Mouse (Mus musculus) intestine, embryonic 15.5 days (tissue): ENCODE measurements around the gene Gzf1. TPM values are rescaled to one million over a fixed set of nuclear protein-coding genes. Genes with fewer than 3 reads are reported as not detected.

Source experiments
- ATAC-seq: fragments of 200-750 bp; cut with Nextera tagmentation; 2 replicates; pipeline ENCODE4 v1.8.0; 2017; ENCODE audit warnings: moderate TSS enrichment, moderate library complexity
- H3K27ac ChIP-seq: fragments of 300-500 bp; sonication (generic); 2 replicates; pipeline ENCODE4 v1.5.1; 2015; ENCODE audit warnings: mild to moderate bottlenecking, inconsistent platforms
- H3K27me3 ChIP-seq: fragments of 300-500 bp; sonication (generic); replicated peaks from 2 replicates; pipeline ENCODE4 v1.6.1; 2015; ENCODE audit warnings: inconsistent platforms
- H3K36me3 ChIP-seq: fragments of 300-500 bp; sonication (generic); 2 replicates; pipeline ENCODE4 v1.6.1; 2015; ENCODE audit warnings: inconsistent platforms
- H3K4me1 ChIP-seq: fragments of 300-500 bp; sonication (generic); replicated peaks from 2 replicates; pipeline ENCODE4 v1.6.1; 2015; ENCODE audit warnings: inconsistent platforms
- H3K4me2 ChIP-seq: fragments of 300-500 bp; sonication (generic); replicated peaks from 2 replicates; pipeline ENCODE4 v1.6.1; 2015; ENCODE audit warnings: mild to moderate bottlenecking, inconsistent platforms
- H3K4me3 ChIP-seq: fragments of 300-500 bp; sonication (generic); replicated peaks from 2 replicates; pipeline ENCODE4 v1.5.1; 2015; ENCODE audit warnings: inconsistent platforms
- H3K9ac ChIP-seq: fragments of 300-500 bp; sonication (generic); 2 replicates; pipeline ENCODE4 v1.6.1; 2015; ENCODE audit warnings: inconsistent platforms
- H3K9me3 ChIP-seq: fragments of 300-500 bp; sonication (generic); 2 replicates; pipeline ENCODE4 v1.6.1; 2016; ENCODE audit warnings: inconsistent platforms
- WGBS: fragments of 180-500 bp; shearing (Covaris S2); methylation state at CpG from one replicate; pipeline ENCODE4 v1.1.7; 2015; 5-methylcytosine and 5-hydroxymethylcytosine counted together
- polyA plus RNA-seq: library from polyadenylated mRNA; unstranded; fragments of >200 nt; fragmentation: Nextera tagmentation; extraction: Ambion mirVana; gene quantifications from 2 replicates; pipeline ENCODE4 v1.2.1, GENCODE M21; 2015

The Gzf1 gene
- polyA plus RNA-seq, 1 experiment from 2014 or later = 16.1 TPM

DNA sequence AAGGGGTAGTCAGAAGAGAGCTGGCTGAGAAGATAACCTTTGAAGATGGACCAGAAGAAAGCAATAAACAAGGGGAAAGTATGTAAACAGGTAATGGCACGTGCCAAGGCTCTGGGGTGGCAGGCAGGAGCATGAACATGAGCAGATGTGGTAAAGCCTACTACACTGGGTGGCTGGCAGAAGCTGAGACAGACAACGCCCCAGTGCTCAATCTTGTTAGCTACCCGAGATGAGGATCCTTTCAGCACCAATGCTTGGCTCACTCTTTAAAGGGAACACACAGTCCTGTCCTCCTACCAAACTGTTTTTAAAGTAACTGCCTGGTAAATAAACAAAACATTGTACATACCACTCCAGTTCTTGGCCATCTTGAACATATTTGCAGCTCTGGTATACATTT is 31.5 kb downstream of the Gzf1 start:
- H3K27me3 ChIP-seq = no peaks in the 10 kb centered on the region
- H3K9me3 ChIP-seq = no peaks in the 10 kb centered on the region
- H3K4me2 ChIP-seq = no peak overlapping the region
- H3K4me3 ChIP-seq = no peak overlapping the region
- no peak overlapping the region for H3K27ac ChIP-seq
- H3K4me1 ChIP-seq = no peaks in the 10 kb centered on the region
- H3K36me3 ChIP-seq = no peaks in the 10 kb centered on the region; the same call in 1 of the 2 replicates
- ATAC-seq = no peak
- 68% methylated on average over 3 of the region's 3 CpGs for WGBS
- no peak overlapping the region for H3K9ac ChIP-seq

DNA sequence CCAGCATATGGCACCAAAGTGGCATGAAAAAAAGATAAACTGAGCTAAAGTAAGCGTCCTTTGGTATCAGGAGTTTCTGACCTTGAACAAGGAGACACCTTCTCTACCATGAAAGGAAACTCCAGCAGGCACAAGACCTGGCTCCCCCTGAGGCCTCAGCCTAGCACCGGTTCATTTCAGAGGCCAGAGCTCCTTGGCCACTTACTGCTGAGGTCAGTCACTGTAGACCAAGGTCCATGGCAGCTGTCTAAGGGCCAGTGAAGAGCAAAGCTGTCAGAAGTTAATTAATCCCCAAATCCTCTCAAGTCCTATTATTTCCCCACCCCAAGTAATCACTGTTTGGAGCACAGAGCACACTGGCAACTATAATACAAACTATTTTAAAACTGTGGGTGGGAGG is 36.2 kb downstream of the Gzf1 start:
- Histone ChIP-seq H3K27ac (no peak overlapping the region), H3K27me3 (no peaks in the 10 kb centered on the region), H3K9me3 (no peaks in the 10 kb centered on the region), H3K4me2 (no peak overlapping the region), H3K4me1 (no peaks in the 10 kb centered on the region), H3K9ac (no peak overlapping the region), H3K4me3 (no peak overlapping the region), H3K36me3 (no peaks in the 10 kb centered on the region)
- 72% methylated on average over 2 of the region's 2 CpGs for whole genome bisulfite sequencing
- ATAC-seq = no peak

DNA sequence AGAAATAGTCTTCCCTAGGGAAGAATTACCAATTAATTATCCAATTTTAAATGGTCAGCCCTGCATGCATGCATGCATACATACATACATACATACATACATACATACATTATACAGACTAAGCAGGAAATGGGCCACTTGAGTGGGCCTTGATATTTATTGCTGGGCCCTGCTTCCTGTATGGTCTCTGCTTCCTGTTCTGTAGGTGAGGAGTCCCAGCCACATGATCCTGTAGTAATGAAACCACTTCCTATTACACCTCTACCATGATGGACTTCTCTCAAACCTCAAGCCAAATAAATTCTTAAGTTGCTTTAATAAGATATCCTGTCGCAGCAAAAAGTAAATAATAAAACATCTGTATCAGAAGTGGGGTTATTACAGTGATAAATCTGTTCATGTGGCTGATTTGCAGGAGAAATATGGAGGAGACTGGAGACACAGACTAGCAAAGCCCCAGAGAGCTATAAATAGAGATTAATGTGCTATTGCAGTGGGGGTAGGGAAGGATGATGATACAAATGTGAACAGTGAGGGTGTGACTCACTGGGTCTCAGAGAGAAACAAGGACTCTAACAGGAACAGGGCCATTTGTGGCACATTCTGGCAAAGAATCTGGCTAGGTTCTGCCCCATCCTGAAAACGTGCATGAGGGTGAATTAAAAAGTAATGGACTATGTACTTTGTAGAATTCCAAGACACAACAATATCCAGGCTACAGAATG is 38.6 kb downstream of the Gzf1 start:
- Histone ChIP-seq H3K27ac (no peak overlapping the region), H3K4me1 (no peaks in the 10 kb centered on the region), H3K9me3 (no peaks in the 10 kb centered on the region), H3K4me2 (no peak overlapping the region), H3K27me3 (no peaks in the 10 kb centered on the region), H3K4me3 (no peak overlapping the region), H3K36me3 (no peaks in the 10 kb centered on the region), H3K9ac (no peak overlapping the region)
- ATAC-seq = no peak
- WGBS = 55% methylated on average over 2 of the region's 2 CpGs

DNA sequence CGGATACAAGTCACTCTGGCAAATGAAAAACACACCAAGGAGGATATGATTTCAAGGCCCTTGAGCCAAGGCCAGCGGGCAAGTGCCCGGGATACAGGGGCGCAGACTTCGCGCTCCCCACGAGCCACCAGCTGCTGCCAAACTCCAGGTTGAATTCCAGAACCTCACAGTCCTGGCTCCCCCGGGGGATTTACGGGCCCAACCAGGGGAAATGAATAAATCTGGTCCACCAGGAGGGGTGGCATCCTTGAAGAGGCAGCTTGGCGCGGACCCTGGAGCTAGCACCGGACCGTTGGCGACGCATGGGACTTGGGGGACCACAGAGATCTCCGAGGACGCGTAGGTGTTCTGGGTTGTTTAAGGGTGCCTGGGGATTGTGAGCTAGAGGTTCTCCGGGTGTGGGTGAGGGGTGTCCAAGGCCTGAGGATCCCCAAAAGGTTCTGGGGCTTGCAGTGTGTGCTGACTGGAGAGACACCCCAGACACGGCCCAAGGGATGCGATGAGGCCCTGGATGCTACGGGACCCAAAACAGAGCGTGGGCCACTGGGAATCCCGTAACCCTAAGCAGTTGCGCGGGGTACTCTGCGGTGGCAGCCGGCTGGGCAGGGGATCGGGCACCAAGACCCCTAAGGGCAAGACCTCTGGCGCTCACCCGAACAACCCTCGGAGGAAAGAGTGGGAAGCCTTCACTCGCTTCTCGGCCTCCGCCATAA is 50.9 kb downstream of the Gzf1 start:
- ATAC-seq = peak; percentile 86
- Histone ChIP-seq H3K9me3 (no peaks in the 10 kb centered on the region), H3K4me3 (peak overlapping the region; percentile 76), H3K4me2 (peak overlapping the region; percentile 93), H3K9ac (peak overlapping the region; percentile 66), H3K27ac (no peak overlapping the region), H3K27me3 (no peaks in the 10 kb centered on the region), H3K36me3 (no peaks in the 10 kb centered on the region), H3K4me1 (peaks cover 10% of the 10 kb centered on the region; the same call in 1 of the 2 replicates)
- 1% methylated on average over 35 of the region's 35 CpGs for WGBS

DNA sequence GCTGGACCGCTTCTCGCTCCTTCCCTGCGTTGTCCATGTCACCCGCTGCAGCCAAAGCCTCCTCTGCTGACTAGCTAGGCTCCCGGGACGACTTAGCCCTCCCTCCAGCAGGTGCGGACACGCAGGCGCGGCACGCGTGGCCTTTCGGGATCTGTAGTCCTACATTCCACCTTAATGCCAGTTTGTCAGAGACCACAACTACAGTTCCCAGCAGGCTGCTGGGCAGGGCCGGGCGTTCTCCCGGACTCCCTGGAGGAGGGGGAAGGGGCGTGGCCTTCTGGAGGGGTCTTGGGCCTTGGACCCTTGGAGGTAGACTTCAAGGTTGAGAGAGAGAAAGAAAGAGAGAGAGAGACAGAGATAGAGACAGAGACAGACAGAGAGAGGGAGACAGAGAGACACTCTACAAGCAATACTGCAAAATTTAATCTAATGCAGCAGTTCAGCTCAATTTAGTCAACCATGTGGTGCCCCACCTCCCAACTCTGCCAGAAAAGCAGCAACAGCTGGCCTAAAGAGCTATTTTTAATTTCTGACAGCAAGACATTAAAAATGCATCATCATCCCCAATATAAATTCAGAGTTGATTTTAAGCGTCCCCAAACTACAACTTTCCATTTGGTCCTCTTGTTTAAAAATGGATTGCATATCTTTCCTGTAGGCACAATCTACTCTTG is 51.6 kb downstream of the Gzf1 start, which contains the start of gene Napb:
Gene Napb (minus strand): TSS at position 141 of the 674 bp plus-strand sequence.
- peaks cover 10% of the 10 kb centered on the region; the same call in 1 of the 2 replicates for H3K4me1 ChIP-seq
- no peaks in the 10 kb centered on the region for H3K36me3 ChIP-seq
- no peaks in the 10 kb centered on the region for H3K9me3 ChIP-seq
- 4% methylated on average over 18 of the region's 18 CpGs for WGBS
- H3K27me3 ChIP-seq = no peaks in the 10 kb centered on the region
- H3K4me2 ChIP-seq = peak within 1 kb of the TSS; percentile 93
- H3K9ac ChIP-seq = peak within 1 kb of the TSS; percentile 66
- H3K27ac ChIP-seq = no peak within 1 kb of the TSS
- H3K4me3 ChIP-seq = peak within 1 kb of the TSS; percentile 76
- ATAC-seq = peak; percentile 100

Other genes starting within 250 kb of the Gzf1 start
- gene Cd93, start 237.5 kb upstream of the Gzf1 start, polyA plus RNA-seq = 9.5 and 10.3 TPM in 2 replicates
- 73.1 and 73.7 TPM in 2 replicates for gene Nxt1, start 8.4 kb upstream of the Gzf1 start, polyA plus RNA-seq
- gene Napb, start 51.4 kb downstream of the Gzf1 start, polyA plus RNA-seq = 3.4 and 4.1 TPM in 2 replicates
- not detected in 2 replicates for gene Cstl1, start 69.3 kb downstream of the Gzf1 start, polyA plus RNA-seq
- not detected in 2 replicates for gene Cst11, start 90.5 kb downstream of the Gzf1 start, polyA plus RNA-seq
- not detected in 2 replicates for gene 8030411F24Rik, start 101.0 kb downstream of the Gzf1 start, polyA plus RNA-seq
- 0.67 TPM in 1 of 2 replicates, not detected in the other for gene Cst12, start 108.3 kb downstream of the Gzf1 start, polyA plus RNA-seq
- gene Cst8, start 117.8 kb downstream of the Gzf1 start, polyA plus RNA-seq = 0.45 TPM in 1 of 2 replicates, not detected in the other
- not detected in 2 replicates for gene Cst13, start 139.1 kb downstream of the Gzf1 start, polyA plus RNA-seq
- not detected in 2 replicates for gene Cst9, start 154.1 kb downstream of the Gzf1 start, polyA plus RNA-seq
- gene 9230104L09Rik, start 184.0 kb downstream of the Gzf1 start, polyA plus RNA-seq = not detected in 2 replicates
- gene Cst3, start 194.7 kb downstream of the Gzf1 start, polyA plus RNA-seq = 349 and 390 TPM in 2 replicates